Mouse (Mus musculus): ENCODE results near the gene Gm20878. TPM values are rescaled to one million over a fixed set of nuclear protein-coding genes. Genes with fewer than 3 reads are reported as not detected.
"Not testable (repeated sequence)": the region's sequence is repeated elsewhere in the genome, so short reads cannot be mapped to it uniquely, and the experiment has no call there.

The Gm20878 gene
- total RNA-seq (2012; rRNA removed) (1.6 and 4.1 TPM in 2 replicates), polyA plus RNA-seq (2012; ENCODE audit: insufficient read depth in 1 of 2, insufficient read length in 2 of 2, low read depth in 1 of 2, low replicate concordance in 2 of 2, missing spikeins in 1 of 2) (1 to 10 TPM in 1 of 2 experiments, not detected in 1; 5.2 TPM)

- DNase-seq (ENCODE audit: low read depth, low spot score); H3K9me3 ChIP-seq (replicated peaks; ENCODE audit: insufficient read depth, low read length); H3K4me1 ChIP-seq (ENCODE audit: control insufficient read depth in 1 of 2, insufficient read depth in 2 of 2, low read length in 2 of 2); H3K79me2 ChIP-seq (ENCODE audit: control insufficient read depth, insufficient read depth, low read length, poor library complexity); H3K27ac ChIP-seq (ENCODE audit: control insufficient read depth, low read depth, low read length); H3K36me3 ChIP-seq (ENCODE audit: control insufficient read depth in 1 of 2, insufficient read depth in 2 of 2, low read length in 2 of 2); H3K9ac ChIP-seq (ENCODE audit: control insufficient read depth, low read depth, low read length, poor library complexity, severe bottlenecking); H3K4me3 ChIP-seq (ENCODE audit: control insufficient read depth in 1 of 2, insufficient read depth in 1 of 2, low read depth in 2 of 2, low read length in 2 of 2); H3K27me3 ChIP-seq (ENCODE audit: control insufficient read depth in 1 of 2, insufficient read depth in 2 of 2, low read length in 2 of 2): not testable (repeated sequence)
Measured at GRCm38 (mm10) chr4:41941272-41941671, at the start of gene Gm20878. TSS of gene Gm20878 (plus strand) at chr4:41941572.

- not testable (repeated sequence) for H3K27me3 ChIP-seq (ENCODE audit: control insufficient read depth in 1 of 2, insufficient read depth in 2 of 2, low read length in 2 of 2); H3K36me3 ChIP-seq (ENCODE audit: control insufficient read depth in 1 of 2, insufficient read depth in 2 of 2, low read length in 2 of 2); H3K27ac ChIP-seq (ENCODE audit: control insufficient read depth, low read depth, low read length); H3K9me3 ChIP-seq (replicated peaks; ENCODE audit: insufficient read depth, low read length); H3K4me1 ChIP-seq (ENCODE audit: control insufficient read depth in 1 of 2, insufficient read depth in 2 of 2, low read length in 2 of 2); H3K9ac ChIP-seq (ENCODE audit: control insufficient read depth, low read depth, low read length, poor library complexity, severe bottlenecking); H3K79me2 ChIP-seq (ENCODE audit: control insufficient read depth, insufficient read depth, low read length, poor library complexity); H3K4me3 ChIP-seq (ENCODE audit: control insufficient read depth in 1 of 2, insufficient read depth in 1 of 2, low read depth in 2 of 2, low read length in 2 of 2); DNase-seq (ENCODE audit: low read depth, low spot score)
Measured at GRCm38 (mm10) chr4:41903310-41903709, 38.1 kb upstream of the Gm20878 start, which contains the start of gene Gm21541. TSS of gene Gm21541 (plus strand) at chr4:41903610.

GRCm38 (mm10) chr4:41965758-41966157 is 24.4 kb downstream of the Gm20878 start, which contains the start of gene Fam205a4:
TSS of gene Fam205a4 (plus strand) at chr4:41966058.
- DNase-seq (ENCODE audit: low read depth, low spot score); H3K27me3 ChIP-seq (ENCODE audit: control insufficient read depth in 1 of 2, insufficient read depth in 2 of 2, low read length in 2 of 2); H3K4me3 ChIP-seq (ENCODE audit: control insufficient read depth in 1 of 2, insufficient read depth in 1 of 2, low read depth in 2 of 2, low read length in 2 of 2); H3K9ac ChIP-seq (ENCODE audit: control insufficient read depth, low read depth, low read length, poor library complexity, severe bottlenecking); H3K36me3 ChIP-seq (ENCODE audit: control insufficient read depth in 1 of 2, insufficient read depth in 2 of 2, low read length in 2 of 2); H3K79me2 ChIP-seq (ENCODE audit: control insufficient read depth, insufficient read depth, low read length, poor library complexity); H3K27ac ChIP-seq (ENCODE audit: control insufficient read depth, low read depth, low read length); H3K4me1 ChIP-seq (ENCODE audit: control insufficient read depth in 1 of 2, insufficient read depth in 2 of 2, low read length in 2 of 2); H3K9me3 ChIP-seq (replicated peaks; ENCODE audit: insufficient read depth, low read length): not testable (repeated sequence)

Other genes with a start within 250 kb of the Gm20878 start
- not detected in 2 replicates for gene Cntfr, start 244.5 kb upstream of the Gm20878 start, total RNA-seq (2012; rRNA removed)
- gene Cntfr, start 244.5 kb upstream of the Gm20878 start, polyA plus RNA-seq (2012; ENCODE audit: insufficient read depth in 1 of 2, insufficient read length in 2 of 2, low read depth in 1 of 2, low replicate concordance in 2 of 2, missing spikeins in 1 of 2), result not detected
- gene Il11ra1, start 241.6 kb upstream of the Gm20878 start, total RNA-seq (2012; rRNA removed), result 42.9 and 66.7 TPM in 2 replicates
- gene Il11ra1, start 241.6 kb upstream of the Gm20878 start, polyA plus RNA-seq (2012; ENCODE audit: insufficient read depth in 1 of 2, insufficient read length in 2 of 2, low read depth in 1 of 2, low replicate concordance in 2 of 2, missing spikeins in 1 of 2), result 10 to 100 TPM in 1 of 2 experiments, not detected in 1; 44.4 TPM
- gene Rpp25l, start 228.0 kb upstream of the Gm20878 start, total RNA-seq (2012; rRNA removed), result 50.4 and 63.5 TPM in 2 replicates
- gene Rpp25l, start 228.0 kb upstream of the Gm20878 start, polyA plus RNA-seq (2012; ENCODE audit: insufficient read depth in 1 of 2, insufficient read length in 2 of 2, low read depth in 1 of 2, low replicate concordance in 2 of 2, missing spikeins in 1 of 2), result 10 to 100 TPM in 1 of 2 experiments, not detected in 1; 52.0 TPM
- gene Dctn3, start 218.4 kb upstream of the Gm20878 start, total RNA-seq (2012; rRNA removed), result 51.8 and 57.7 TPM in 2 replicates
- gene Dctn3, start 218.4 kb upstream of the Gm20878 start, polyA plus RNA-seq (2012; ENCODE audit: insufficient read depth in 1 of 2, insufficient read length in 2 of 2, low read depth in 1 of 2, low replicate concordance in 2 of 2, missing spikeins in 1 of 2), result 10 to 100 TPM in 1 of 2 experiments, not detected in 1; 64.6 TPM
- gene Arid3c, start 210.4 kb upstream of the Gm20878 start, total RNA-seq (2012; rRNA removed), result not detected in 2 replicates
- under 1 TPM in 1 of 2 experiments, not detected in 1; 0.13 TPM for gene Arid3c, start 210.4 kb upstream of the Gm20878 start, polyA plus RNA-seq (2012; ENCODE audit: insufficient read depth in 1 of 2, insufficient read length in 2 of 2, low read depth in 1 of 2, low replicate concordance in 2 of 2, missing spikeins in 1 of 2)
- gene Galt, start 186.3 kb upstream of the Gm20878 start, total RNA-seq (2012; rRNA removed), result 22.7 and 26.5 TPM in 2 replicates
- 10 to 100 TPM in 1 of 2 experiments, not detected in 1; 31.9 TPM for gene Galt, start 186.3 kb upstream of the Gm20878 start, polyA plus RNA-seq (2012; ENCODE audit: insufficient read depth in 1 of 2, insufficient read length in 2 of 2, low read depth in 1 of 2, low replicate concordance in 2 of 2, missing spikeins in 1 of 2)
- gene Sigmar1, start 185.4 kb upstream of the Gm20878 start, total RNA-seq (2012; rRNA removed), result 59.4 and 80.1 TPM in 2 replicates
- 100 to 1,000 TPM; 112 to 190 TPM for gene Sigmar1, start 185.4 kb upstream of the Gm20878 start, polyA plus RNA-seq (2012; ENCODE audit: insufficient read depth in 1 of 2, insufficient read length in 2 of 2, low read depth in 1 of 2, low replicate concordance in 2 of 2, missing spikeins in 1 of 2)
- gene Ccl27a, start 167.3 kb upstream of the Gm20878 start, total RNA-seq (2012; rRNA removed), result 4.9 and 6.4 TPM in 2 replicates
- 10 to 100 TPM in 1 of 2 experiments, not detected in 1; 12.1 TPM for gene Ccl27a, start 167.3 kb upstream of the Gm20878 start, polyA plus RNA-seq (2012; ENCODE audit: insufficient read depth in 1 of 2, insufficient read length in 2 of 2, low read depth in 1 of 2, low replicate concordance in 2 of 2, missing spikeins in 1 of 2)
- gene Gm21541, start 38.0 kb upstream of the Gm20878 start, total RNA-seq (2012; rRNA removed), result not detected in 2 replicates
- not detected for gene Gm21541, start 38.0 kb upstream of the Gm20878 start, polyA plus RNA-seq (2012; ENCODE audit: insufficient read depth in 1 of 2, insufficient read length in 2 of 2, low read depth in 1 of 2, low replicate concordance in 2 of 2, missing spikeins in 1 of 2)
- gene Fam205a4, start 24.5 kb downstream of the Gm20878 start, total RNA-seq (2012; rRNA removed), result 0.39 and 0.62 TPM in 2 replicates
- under 1 TPM in 1 of 2 experiments, not detected in 1; 0.54 TPM for gene Fam205a4, start 24.5 kb downstream of the Gm20878 start, polyA plus RNA-seq (2012; ENCODE audit: insufficient read depth in 1 of 2, insufficient read length in 2 of 2, low read depth in 1 of 2, low replicate concordance in 2 of 2, missing spikeins in 1 of 2)
- 0.12 TPM in 1 of 2 replicates, not detected in the other for gene Gm21093, start 93.2 kb downstream of the Gm20878 start, total RNA-seq (2012; rRNA removed)
- gene Gm21093, start 93.2 kb downstream of the Gm20878 start, polyA plus RNA-seq (2012; ENCODE audit: insufficient read depth in 1 of 2, insufficient read length in 2 of 2, low read depth in 1 of 2, low replicate concordance in 2 of 2, missing spikeins in 1 of 2), result under 1 TPM in 1 of 2 experiments, not detected in 1; 0.22 TPM
- not detected in 2 replicates for gene Gm3893, start 149.6 kb downstream of the Gm20878 start, total RNA-seq (2012; rRNA removed)
- not detected for gene Gm3893, start 149.6 kb downstream of the Gm20878 start, polyA plus RNA-seq (2012; ENCODE audit: insufficient read depth in 1 of 2, insufficient read length in 2 of 2, low read depth in 1 of 2, low replicate concordance in 2 of 2, missing spikeins in 1 of 2)
- not detected in 2 replicates for gene Gm13304, start 173.2 kb downstream of the Gm20878 start, total RNA-seq (2012; rRNA removed)
- not detected for gene Gm13304, start 173.2 kb downstream of the Gm20878 start, polyA plus RNA-seq (2012; ENCODE audit: insufficient read depth in 1 of 2, insufficient read length in 2 of 2, low read depth in 1 of 2, low replicate concordance in 2 of 2, missing spikeins in 1 of 2)
- not detected in 2 replicates for gene Gm13306, start 211.9 kb downstream of the Gm20878 start, total RNA-seq (2012; rRNA removed)
- gene Gm13306, start 211.9 kb downstream of the Gm20878 start, polyA plus RNA-seq (2012; ENCODE audit: insufficient read depth in 1 of 2, insufficient read length in 2 of 2, low read depth in 1 of 2, low replicate concordance in 2 of 2, missing spikeins in 1 of 2), result not detected
- not detected in 2 replicates for gene Gm13305, start 227.0 kb downstream of the Gm20878 start, total RNA-seq (2012; rRNA removed)
- gene Gm13305, start 227.0 kb downstream of the Gm20878 start, polyA plus RNA-seq (2012; ENCODE audit: insufficient read depth in 1 of 2, insufficient read length in 2 of 2, low read depth in 1 of 2, low replicate concordance in 2 of 2, missing spikeins in 1 of 2), result 1 to 10 TPM in 1 of 2 experiments, not detected in 1; 2.8 TPM

Data from MEL (cell line).